18 mouse cellular contexts compared by ENCODE assay signal in the genomic region with DNA sequence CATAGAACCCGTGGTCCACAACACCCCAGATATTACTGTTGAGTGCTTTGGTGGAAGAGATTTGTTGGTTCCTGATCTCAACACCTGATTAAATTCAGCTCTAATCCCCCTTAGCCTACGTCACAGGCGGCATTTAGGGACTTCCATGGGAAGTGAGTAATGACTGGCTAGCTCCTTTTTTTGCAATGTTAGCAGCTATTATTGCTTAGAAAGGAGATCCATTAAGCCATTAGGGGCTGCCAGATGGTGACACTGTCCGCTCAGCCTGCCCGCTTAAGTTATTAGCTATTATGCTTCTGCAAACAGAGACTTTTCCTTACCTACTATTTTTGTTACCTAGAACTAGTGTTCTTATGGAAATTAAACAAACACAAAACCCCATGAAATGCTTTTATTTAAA. TPM values are rescaled to one million over a fixed set of nuclear protein-coding genes. Genes with fewer than 3 reads are reported as not detected.
DNase-seq lines count a peak whose midpoint lies in the region; ATAC-seq and TF ChIP-seq lines count a peak whose summit lies in the region.
"Had no signal": no experiment of that assay in that cellular context is flagged by ENCODE, and none has a peak within 500 bp of the region (broad histone marks: within the 10 kb centered on the region; RNA-seq: fewer than 3 reads in every experiment).

No protein-coding gene starts in this region.

- ATAC-seq in forebrain, embryonic 12.5 days (ENCODE audit: low FRiP score), result 0 out of 2 replicates have a peak, but pooled peaks have one; percentile 27
- ATAC-seq in forebrain, embryonic 13.5 days, result no peak
- ATAC-seq in midbrain, postnatal 0 days (ENCODE audit: low FRiP score), result no peak
- ATAC-seq in midbrain, embryonic 11.5 days (ENCODE audit: low FRiP score), result no peak
- ATAC-seq: forebrain, postnatal 0 days had no signal

- peak; percentile 34 for DNase-seq in heart, adult 11 months
- DNase-seq in heart, postnatal 25 days (ENCODE audit: low spot score), result no peak
- DNase-seq in midbrain, postnatal 0 days (ENCODE audit: low spot score), result peak; percentile 8
- no peak for DNase-seq in midbrain, embryonic 11.5 days (ENCODE audit: low spot score, missing footprints)
- no peak for DNase-seq in thymus, postnatal 36 days
- DNase-seq: adrenal gland, postnatal 10 days; adrenal gland, postnatal 25 days; cerebellum, adult 11-12 months; cerebellum, adult 2 months; cerebellum, adult 9-10 months; cerebellum, postnatal 10 days; cerebellum, postnatal 25 days; forebrain, postnatal 0 days had no signal

- no peak overlapping the region for H3K27ac ChIP-seq in forebrain, embryonic 12.5 days
- H3K27ac ChIP-seq in forebrain, embryonic 13.5 days, result no peak overlapping the region
- H3K27ac ChIP-seq in midbrain, postnatal 0 days (ENCODE audit: low read depth, low read length), result no peak overlapping the region
- no peak overlapping the region for H3K27ac ChIP-seq in midbrain, embryonic 11.5 days (ENCODE audit: low read depth, low read length)
- H3K27ac ChIP-seq: embryonic facial prominence, embryonic 13.5 days; forebrain, embryonic 15.5 days had no signal

- TF ChIP-seq CTCF in midbrain, postnatal 0 days (IDR thresholded peaks at IDR 0.05), result no peak

- no peak overlapping the region for H3K4me2 ChIP-seq in forebrain, embryonic 12.5 days
- no peak overlapping the region for H3K4me2 ChIP-seq in forebrain, embryonic 13.5 days
- H3K4me2 ChIP-seq in midbrain, postnatal 0 days (ENCODE audit: low read depth, low read length, poor library complexity, severe bottlenecking), result no peak overlapping the region
- no peak overlapping the region for H3K4me2 ChIP-seq in midbrain, embryonic 11.5 days
- H3K4me2 ChIP-seq: embryonic facial prominence, embryonic 13.5 days; forebrain, embryonic 15.5 days had no signal

- 0 out of 2 replicates have a peak, but pooled peaks cover 6% of the 10 kb centered on the region for H3K4me1 ChIP-seq in forebrain, embryonic 12.5 days
- no peaks in the 10 kb centered on the region for H3K4me1 ChIP-seq in forebrain, embryonic 13.5 days
- H3K4me1 ChIP-seq in midbrain, postnatal 0 days (ENCODE audit: insufficient read depth, low read length), result no peaks in the 10 kb centered on the region
- H3K4me1 ChIP-seq in midbrain, embryonic 11.5 days (ENCODE audit: control insufficient read depth, insufficient read depth, low read length), result 0 out of 2 replicates have a peak, but pooled peaks cover 2% of the 10 kb centered on the region
- H3K4me1 ChIP-seq: embryonic facial prominence, embryonic 13.5 days; forebrain, embryonic 15.5 days had no signal

- H3K27me3 ChIP-seq in forebrain, embryonic 12.5 days, result no peaks in the 10 kb centered on the region
- no peaks in the 10 kb centered on the region for H3K27me3 ChIP-seq in forebrain, embryonic 13.5 days
- H3K27me3 ChIP-seq in midbrain, postnatal 0 days (ENCODE audit: insufficient read depth, low read length), result no peaks in the 10 kb centered on the region
- H3K27me3 ChIP-seq in midbrain, embryonic 11.5 days (ENCODE audit: control insufficient read depth, insufficient read depth, low read length), result peaks cover 17% of the 10 kb centered on the region
- H3K27me3 ChIP-seq: embryonic facial prominence, embryonic 13.5 days; forebrain, embryonic 15.5 days had no signal

- WGBS in forebrain, embryonic 12.5 days, result 61% methylated on average over 5 of the region's 5 CpGs
- 46% methylated on average over 5 of the region's 5 CpGs for WGBS in forebrain, embryonic 13.5 days
- 65% methylated on average over 5 of the region's 5 CpGs for WGBS in midbrain, postnatal 0 days
- WGBS in midbrain, embryonic 11.5 days, result 70% methylated on average over 5 of the region's 5 CpGs

- intact Hi-C loops in heart, postnatal 25 days (cut with DNase I), result no loop called here

- H3K4me3 ChIP-seq in forebrain, embryonic 12.5 days (replicated peaks), result no peak overlapping the region
- H3K4me3 ChIP-seq in forebrain, embryonic 13.5 days, result no peak overlapping the region
- H3K4me3 ChIP-seq in midbrain, postnatal 0 days (ENCODE audit: low read depth, low read length), result no peak overlapping the region
- no peak overlapping the region for H3K4me3 ChIP-seq in midbrain, embryonic 11.5 days (ENCODE audit: low read depth, low read length)
- H3K4me3 ChIP-seq: embryonic facial prominence, embryonic 13.5 days; forebrain, embryonic 15.5 days had no signal

- no peaks in the 10 kb centered on the region for H3K9me3 ChIP-seq in forebrain, embryonic 12.5 days
- H3K9me3 ChIP-seq in forebrain, embryonic 13.5 days (replicated peaks), result no peaks in the 10 kb centered on the region
- no peaks in the 10 kb centered on the region for H3K9me3 ChIP-seq in midbrain, postnatal 0 days (ENCODE audit: low read length)
- H3K9me3 ChIP-seq in midbrain, embryonic 11.5 days (ENCODE audit: control insufficient read depth, low read length), result no peaks in the 10 kb centered on the region
- H3K9me3 ChIP-seq: embryonic facial prominence, embryonic 13.5 days; forebrain, embryonic 15.5 days had no signal

- H3K36me3 ChIP-seq in forebrain, embryonic 12.5 days (replicated peaks), result no peaks in the 10 kb centered on the region
- no peaks in the 10 kb centered on the region for H3K36me3 ChIP-seq in forebrain, embryonic 13.5 days (ENCODE audit: poor library complexity, severe bottlenecking)
- H3K36me3 ChIP-seq in midbrain, postnatal 0 days (ENCODE audit: insufficient read depth, low read length), result no peaks in the 10 kb centered on the region
- H3K36me3 ChIP-seq in midbrain, embryonic 11.5 days (ENCODE audit: control insufficient read depth, insufficient read depth, low read length), result no peaks in the 10 kb centered on the region
- H3K36me3 ChIP-seq: embryonic facial prominence, embryonic 13.5 days; forebrain, embryonic 15.5 days had no signal

- H3K9ac ChIP-seq in forebrain, embryonic 12.5 days, result no peak overlapping the region
- H3K9ac ChIP-seq in forebrain, embryonic 13.5 days, result no peak overlapping the region
- H3K9ac ChIP-seq in midbrain, postnatal 0 days (replicated peaks; ENCODE audit: low read length, poor library complexity, severe bottlenecking), result no peak overlapping the region
- no peak overlapping the region for H3K9ac ChIP-seq in midbrain, embryonic 11.5 days (ENCODE audit: low read length)
- H3K9ac ChIP-seq: embryonic facial prominence, embryonic 13.5 days; forebrain, embryonic 15.5 days; forebrain, postnatal 0 days had no signal

RNA-seq across cellular contexts. Expression of a gene that starts 35.7 kb away (rescaled TPM):
- 0.23 and 0.26 TPM in 2 replicates for polyA plus RNA-seq in forebrain, embryonic 12.5 days (2016; fragmentation: Nextera tagmentation; extraction: Ambion mirVana)
- 0.08 and 0.15 TPM in 2 replicates for polyA plus RNA-seq in forebrain, embryonic 13.5 days (2015; fragmentation: Nextera tagmentation; extraction: Ambion mirVana)
- under 1 TPM; 0.31 to 0.48 TPM for total RNA-seq in heart, postnatal 25 days (2021)
- total RNA-seq in midbrain, postnatal 0 days (2014; rRNA removed), result 4.9 and 5.9 TPM in 2 replicates
- polyA plus RNA-seq in midbrain, postnatal 0 days (2015; fragmentation: Nextera tagmentation; extraction: Ambion mirVana), result 2.9 and 3.2 TPM in 2 replicates
- polyA plus RNA-seq in midbrain, embryonic 11.5 days (2014; fragmentation: Nextera tagmentation; extraction: Ambion mirVana), result 0.11 and 0.26 TPM in 2 replicates
- total RNA-seq: MEL had no signal

Comparison
In these comparisons a context has a peak if more than half of its experiments do, and no peak if none do; other contexts are left out.
1. DNase-seq: peak in heart, adult 11 months (single experiment) and midbrain, postnatal 0 days (single experiment); none in heart, postnatal 25 days (single experiment), midbrain, embryonic 11.5 days (single experiment) and thymus, postnatal 36 days (0 of 2).